Mouse (Mus musculus): ENCODE data around the gene Dmrt2. TPM values are rescaled to one million over a fixed set of nuclear protein-coding genes. Genes with fewer than 3 reads are reported as not detected.

Gene Dmrt2
- total RNA-seq (2023), result not detected

GRCm38 (mm10) chr19:25672101-25672950 lies at the start of gene Dmrt2:
TSS of gene Dmrt2 (plus strand) at chr19:25672411.

Other genes starting within 250 kb of the Dmrt2 start
- not detected for gene Dmrt1, start 166.8 kb upstream of the Dmrt2 start, total RNA-seq (2023)
- gene Dmrt3, start 62.1 kb upstream of the Dmrt2 start, total RNA-seq (2023), result not detected

Data from CD4-positive naive resting alpha-beta T cell, adult 57 days (primary cell).